Mouse (Mus musculus): ENCODE measurements around the gene R3hdm2.

Gene R3hdm2

DNA sequence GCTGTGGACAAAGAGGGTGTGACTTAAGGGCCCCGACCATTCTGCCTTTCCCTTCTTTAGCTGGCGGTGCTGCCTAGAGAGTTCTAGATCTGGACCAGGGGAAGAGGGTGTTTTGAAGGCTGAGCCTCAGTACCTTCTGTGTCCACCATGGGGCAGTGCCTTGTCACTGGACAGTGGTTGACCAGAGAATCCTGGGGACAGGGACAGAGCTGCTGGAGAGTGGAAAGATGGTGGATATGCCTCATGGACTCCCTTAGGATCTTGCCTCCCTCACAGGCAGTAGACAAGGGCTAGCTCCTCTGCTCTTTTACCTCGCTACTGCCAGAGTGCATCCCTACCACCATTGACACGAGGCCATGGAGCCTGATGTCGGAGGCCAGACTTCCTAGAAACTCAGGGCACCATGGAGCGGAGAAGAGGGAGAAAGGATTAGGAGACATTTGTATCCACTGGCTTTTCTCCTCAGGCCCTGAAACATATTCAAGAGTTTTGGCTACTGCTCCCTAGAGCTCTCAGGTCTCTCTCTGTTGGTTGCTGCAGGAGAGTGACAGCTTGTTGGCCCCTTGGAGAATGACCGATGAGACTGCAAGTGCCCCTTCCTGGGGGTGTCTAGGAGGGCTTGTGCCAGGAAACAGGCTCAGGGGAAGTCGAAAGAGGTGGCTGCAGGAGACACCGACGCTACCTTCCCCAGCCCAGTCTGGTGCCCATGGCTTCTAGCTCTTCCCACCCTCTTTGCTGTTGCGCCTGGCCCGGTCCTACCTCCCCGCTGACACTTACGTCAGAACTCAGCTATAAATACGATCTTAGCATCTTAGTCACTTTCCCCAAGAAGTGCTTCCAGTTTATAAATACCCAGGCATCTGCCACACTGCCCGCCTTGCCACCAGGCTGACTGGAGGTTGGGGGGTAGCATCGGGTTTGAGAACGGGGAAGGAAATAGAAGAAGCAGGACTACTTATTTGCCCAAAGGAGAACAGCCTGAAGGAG, 25.9 kb upstream of the R3hdm2 start, which contains the start of gene Inhbe:
Gene Inhbe, minus strand, starts transcription at position 503 of the 987 bp plus-strand sequence.
- in situ Hi-C loops (cut with MboI): no loop called here

- in situ Hi-C loops (cut with MboI): no loop called here
Observed at GRCm38 (mm10) chr10:127355336-127355735, 24.8 kb upstream of the R3hdm2 start.

DNA sequence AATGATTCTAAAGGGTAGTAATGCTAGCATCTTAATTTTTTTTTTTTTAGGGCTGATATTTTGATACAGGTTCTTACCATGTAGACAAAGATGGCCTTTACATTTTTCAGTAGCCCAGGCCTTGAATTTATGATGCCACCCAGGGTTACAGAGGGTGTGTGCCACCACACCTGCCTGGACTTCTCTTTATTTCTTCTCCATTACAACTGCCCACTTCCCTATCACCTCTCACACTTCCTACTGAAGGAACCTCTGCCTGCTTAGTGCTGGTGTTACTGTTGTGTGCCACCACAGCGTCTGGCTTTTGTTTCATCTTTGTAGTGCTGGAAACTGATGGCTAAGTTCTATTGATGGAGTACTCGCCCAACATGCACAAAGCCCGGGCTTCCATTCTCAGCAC, 19.4 kb upstream of the R3hdm2 start:
- in situ Hi-C loops (cut with MboI): no loop called here

DNA sequence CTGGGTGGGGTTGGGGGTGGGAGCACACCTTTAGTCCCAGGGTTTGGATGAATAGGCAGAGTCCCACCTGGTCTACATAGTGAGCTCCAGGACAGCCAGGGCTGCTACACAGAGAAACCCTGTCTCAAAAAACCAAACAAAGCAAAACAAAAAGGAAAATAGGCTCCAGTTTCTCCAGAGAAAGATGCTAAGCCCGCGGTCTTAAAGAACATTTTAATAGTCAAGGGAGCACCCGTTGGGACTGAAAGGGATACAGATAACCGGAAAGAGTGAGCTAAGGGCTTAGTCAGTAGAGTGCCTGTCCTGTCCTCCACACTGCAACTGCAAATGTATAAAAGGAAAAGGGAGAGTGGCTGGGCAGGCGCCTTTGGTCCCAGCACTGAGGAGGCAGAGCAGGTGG, 13.0 kb upstream of the R3hdm2 start:
- in situ Hi-C loops (cut with MboI): no loop called here

GRCm38 (mm10) chr10:127368273-127368672, 11.9 kb upstream of the R3hdm2 start:
- in situ Hi-C loops (cut with MboI): no loop called here

GRCm38 (mm10) chr10:127369834-127370820, 10.0 kb upstream of the R3hdm2 start, which contains the start of gene Inhbc:
TSS of gene Inhbc (minus strand) at chr10:127370431.
- in situ Hi-C loops (cut with MboI): no loop called here

DNA sequence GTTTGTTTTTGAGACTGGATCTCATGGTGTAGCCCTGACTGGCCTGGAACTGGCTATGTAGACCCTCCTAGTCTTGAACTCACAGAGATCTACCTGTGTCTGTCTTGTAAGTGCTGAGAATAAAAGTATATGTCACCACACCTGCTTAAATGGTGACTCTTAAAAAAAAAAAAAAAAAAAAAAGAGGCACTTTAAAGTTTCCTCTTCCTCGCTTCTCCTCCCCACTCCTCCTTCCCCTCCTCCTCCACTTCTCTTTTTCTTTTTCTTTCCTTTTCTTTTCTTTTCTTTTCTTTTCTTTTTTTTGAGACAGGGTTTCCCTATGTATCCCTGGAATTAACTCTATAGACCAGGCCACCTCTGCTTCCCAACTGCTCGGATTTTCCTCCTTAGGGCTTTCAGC, 9.1 kb upstream of the R3hdm2 start:
- in situ Hi-C loops (cut with MboI): no loop called here

DNA sequence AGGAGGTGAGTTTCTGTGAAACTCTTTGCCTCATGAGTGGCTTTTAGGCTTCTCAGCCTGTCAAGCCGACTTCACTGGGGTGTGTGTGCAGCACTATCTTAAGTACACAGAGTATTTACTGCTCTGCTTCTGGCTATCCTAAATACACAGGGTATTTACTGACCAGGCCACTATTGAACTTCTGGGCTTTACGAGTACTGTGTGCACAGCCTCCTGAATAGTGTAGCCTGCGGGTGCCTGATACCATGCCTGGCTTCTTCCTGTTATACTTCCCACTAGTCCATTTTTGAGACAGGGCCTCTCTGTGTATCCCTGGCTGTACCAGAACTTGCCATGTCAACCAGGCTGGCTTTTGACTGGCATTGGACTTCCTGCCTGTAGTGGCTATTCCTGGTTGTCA, 2.4 kb upstream of the R3hdm2 start:
- in situ Hi-C loops (cut with MboI): no loop called here

- in situ Hi-C loops (cut with MboI): no loop called here
Observed at GRCm38 (mm10) chr10:127379654-127380053, 473 bp upstream of the R3hdm2 start.

- in situ Hi-C loops (cut with MboI): no loop called here
Observed at GRCm38 (mm10) chr10:127380767-127381742, 928 bp downstream of the R3hdm2 start.

GRCm38 (mm10) chr10:127381743-127382134, 1.6 kb downstream of the R3hdm2 start:
- in situ Hi-C loops (cut with MboI): no loop called here

GRCm38 (mm10) chr10:127391774-127392173, 11.6 kb downstream of the R3hdm2 start:
- in situ Hi-C loops (cut with MboI): no loop called here

GRCm38 (mm10) chr10:127404701-127405100, 24.6 kb downstream of the R3hdm2 start:
- in situ Hi-C loops (cut with MboI): no loop called here

DNA sequence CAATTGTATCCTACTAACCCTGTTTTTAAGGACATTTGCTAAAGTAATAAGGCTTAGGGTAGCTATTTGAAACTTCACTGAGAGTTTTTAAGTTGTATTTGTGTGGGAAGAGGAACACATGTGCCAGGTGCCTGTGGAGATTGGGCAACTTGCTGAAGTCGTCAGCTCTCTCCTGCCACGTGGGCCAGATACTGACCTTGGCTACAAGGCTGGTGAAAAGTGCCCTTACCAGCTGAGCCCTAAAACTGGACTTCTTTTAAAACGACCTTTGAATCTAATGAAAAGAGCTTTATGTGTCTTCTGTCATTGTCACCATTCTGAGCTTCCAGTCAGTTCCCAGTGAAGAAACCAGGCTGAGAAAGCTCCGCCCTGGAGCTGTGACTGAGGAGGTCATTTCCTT, 27.3 kb downstream of the R3hdm2 start:
- in situ Hi-C loops (cut with MboI): no loop called here

DNA sequence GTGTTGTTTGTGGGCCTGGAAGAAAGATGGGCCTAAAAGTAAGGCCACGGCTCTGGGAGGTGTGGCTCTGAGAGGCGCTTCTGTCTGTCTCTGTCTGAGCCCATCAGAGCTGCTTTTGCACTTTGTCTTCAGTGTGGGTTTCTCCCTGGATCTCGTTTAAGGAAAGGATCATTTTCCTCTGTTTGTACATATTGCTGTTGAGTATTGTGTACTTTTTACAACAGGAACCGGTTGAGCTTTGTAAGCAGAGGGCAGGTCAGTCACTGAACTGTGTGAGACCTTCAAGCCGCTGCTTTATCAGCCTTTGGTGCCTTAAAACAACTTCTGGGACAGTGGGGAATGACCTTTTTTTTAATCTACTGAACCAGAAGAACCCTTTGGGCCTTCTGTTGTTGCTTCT, 32.0 kb downstream of the R3hdm2 start:
- in situ Hi-C loops (cut with MboI): no loop called here

DNA sequence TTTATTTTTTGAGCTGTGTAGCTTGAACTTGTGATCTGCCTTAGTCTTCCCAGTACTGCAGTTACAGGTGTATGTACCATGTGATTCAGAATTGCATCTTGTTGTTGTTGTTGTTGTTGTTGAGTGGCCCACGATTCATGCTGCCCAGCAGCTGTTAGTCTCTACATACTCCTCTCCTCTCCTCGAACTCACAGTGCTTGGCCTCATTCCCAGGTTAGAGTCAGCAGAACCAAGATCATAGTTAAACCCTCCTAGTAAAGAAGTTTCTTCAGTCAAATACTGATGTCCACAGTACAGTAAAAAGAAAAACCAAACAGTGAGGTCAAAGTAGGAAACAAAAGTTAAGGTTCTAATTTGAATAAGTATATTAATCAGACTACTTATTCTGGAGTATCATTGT, 32.6 kb downstream of the R3hdm2 start:
- in situ Hi-C loops (cut with MboI): no loop called here

GRCm38 (mm10) chr10:127413585-127413984, 33.5 kb downstream of the R3hdm2 start:
- in situ Hi-C loops (cut with MboI): no loop called here

- in situ Hi-C loops (cut with MboI): no loop called here
Observed at GRCm38 (mm10) chr10:127414141-127414540, 34.0 kb downstream of the R3hdm2 start.

DNA sequence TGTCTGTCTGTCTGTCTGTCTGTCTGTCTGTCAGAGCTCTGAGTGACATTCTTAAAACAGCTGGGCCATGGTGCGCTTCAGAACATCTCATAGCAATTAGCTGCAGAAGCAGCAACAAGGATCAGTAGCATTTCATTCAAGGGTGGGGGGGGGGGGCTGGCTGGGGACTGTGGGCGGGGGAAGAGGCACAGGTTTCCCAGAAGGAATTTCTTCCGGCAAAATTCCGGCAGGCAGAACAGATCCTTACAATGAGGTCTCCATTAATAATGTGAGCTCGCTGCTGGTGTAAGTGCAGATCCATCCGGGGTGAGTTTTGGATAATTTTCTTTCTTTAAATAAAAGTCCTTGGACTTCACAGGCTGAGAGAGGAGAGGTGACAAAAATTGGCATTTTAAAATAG, 40.0 kb downstream of the R3hdm2 start:
- in situ Hi-C loops (cut with MboI): no loop called here

DNA sequence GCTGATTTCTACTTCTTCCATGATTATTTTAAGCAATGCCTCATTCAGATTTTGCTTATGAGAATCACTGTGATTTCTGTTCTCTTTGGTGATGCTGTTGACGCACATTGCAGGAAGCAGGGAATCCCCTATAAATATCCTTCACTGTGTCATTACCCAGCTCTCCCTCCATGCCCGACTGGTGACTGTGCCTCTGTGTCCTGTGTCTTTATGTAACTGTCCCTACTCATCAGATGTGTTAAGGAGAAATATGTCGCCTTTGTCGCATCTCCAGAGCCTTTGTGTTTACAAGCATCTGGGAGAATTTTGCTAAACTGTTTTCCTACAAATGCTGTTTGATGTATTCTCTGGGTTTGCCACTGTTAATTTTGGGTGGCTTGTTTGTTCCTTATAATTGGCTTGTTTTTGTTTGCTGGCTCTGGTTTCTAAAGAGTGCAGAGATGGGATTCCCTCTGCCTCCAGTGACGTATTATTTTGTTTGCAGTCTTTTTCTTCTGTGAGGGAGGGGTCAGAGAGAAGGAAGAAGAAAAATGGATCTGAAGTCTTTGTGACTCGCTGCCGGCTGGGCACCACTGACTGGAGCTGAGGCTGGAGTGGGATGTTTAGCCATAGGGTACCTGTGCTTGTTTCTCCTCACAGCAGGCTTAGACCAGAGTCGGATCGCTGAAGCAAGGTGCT, 40.7 kb downstream of the R3hdm2 start:
- in situ Hi-C loops (cut with MboI): no loop called here

Data from mature B cell (primary cell).